Mouse (Mus musculus) hindbrain, embryonic 11.5 days (tissue): ENCODE results near the gene Ylpm1. TPM values are rescaled to one million over a fixed set of nuclear protein-coding genes. Genes with fewer than 3 reads are reported as not detected.
A peak's percentile ranks its signal among the peaks of the same experiment; 100 is the strongest.

Source experiments
- ATAC-seq: fragments of 200-750 bp; cut with Nextera tagmentation; 2 replicates; pipeline ENCODE4 v1.8.0; 2017; ENCODE audit warnings: mild to moderate bottlenecking, moderate TSS enrichment, moderate library complexity; ENCODE audit not compliant: low FRiP score
- DNase-seq: peaks from one replicate; pipeline ENCODE4 v3.0.0-alpha.2; 2015; ENCODE audit warnings: low spot score
- H3K27ac ChIP-seq: fragments of 300-500 bp; sonication (generic); 2 replicates; pipeline ENCODE4 v1.5.1; 2014; ENCODE audit warnings: mild to moderate bottlenecking, low read depth, low read length
- H3K27me3 ChIP-seq: fragments of 300-500 bp; sonication (generic); 2 replicates; pipeline ENCODE4 v1.6.1; 2014; ENCODE audit warnings: mild to moderate bottlenecking, low read length, moderate library complexity, mixed read lengths; ENCODE audit not compliant: control insufficient read depth, insufficient read depth
- H3K36me3 ChIP-seq: fragments of 300-500 bp; sonication (generic); 2 replicates; pipeline ENCODE4 v1.6.1; 2014; ENCODE audit warnings: mild to moderate bottlenecking, low read length, moderate library complexity, mixed read lengths; ENCODE audit not compliant: control insufficient read depth, insufficient read depth
- H3K4me1 ChIP-seq: fragments of 300-500 bp; sonication (generic); replicated peaks from 2 replicates; pipeline ENCODE4 v1.6.1; 2014; ENCODE audit warnings: low read length, mixed read lengths; ENCODE audit not compliant: control insufficient read depth, insufficient read depth
- H3K4me2 ChIP-seq: fragments of 300-500 bp; sonication (generic); replicated peaks from 2 replicates; pipeline ENCODE4 v1.6.1; 2014; ENCODE audit warnings: mild to moderate bottlenecking, low read depth, low read length
- H3K4me3 ChIP-seq: fragments of 300-500 bp; sonication (generic); 2 replicates; pipeline ENCODE4 v1.5.1; 2014; ENCODE audit warnings: low read depth, low read length
- H3K9ac ChIP-seq: fragments of 300-500 bp; sonication (generic); 2 replicates; pipeline ENCODE4 v1.6.1; 2014; ENCODE audit warnings: low read depth, low read length
- H3K9me3 ChIP-seq: fragments of 300-500 bp; sonication (generic); 2 replicates; pipeline ENCODE4 v1.6.1; 2016; ENCODE audit warnings: low read length; ENCODE audit not compliant: control insufficient read depth
- WGBS: fragments of 180-500 bp; shearing (Covaris S2); extraction: QIAGEN DNeasy Blood & Tissue Kit; methylation state at CpG from one replicate; pipeline ENCODE4 v1.1.7; 2014; 5-methylcytosine and 5-hydroxymethylcytosine counted together
- polyA plus RNA-seq: library from polyadenylated mRNA; unstranded; fragments of >200 nt; fragmentation: Nextera tagmentation; extraction: Ambion mirVana; gene quantifications from 2 replicates; pipeline ENCODE4 v1.2.1, GENCODE M21; 2014

The Ylpm1 gene
- polyA plus RNA-seq, 1 experiment from 2014 or later, result 53.2 TPM

GRCm38 (mm10) chr12:84962606-84963005 lies 33.5 kb upstream of the Ylpm1 start:
- H3K9ac ChIP-seq, result no peak overlapping the region
- no peaks in the 10 kb centered on the region for H3K4me1 ChIP-seq
- WGBS, result 84% methylated on average over 7 of the region's 7 CpGs
- H3K36me3 ChIP-seq, result no peaks in the 10 kb centered on the region
- DNase-seq, result no peak
- ATAC-seq, result no peak
- H3K9me3 ChIP-seq, result no peaks in the 10 kb centered on the region
- H3K27me3 ChIP-seq, result no peaks in the 10 kb centered on the region
- H3K4me2 ChIP-seq, result no peak overlapping the region
- no peak overlapping the region for H3K4me3 ChIP-seq
- no peak overlapping the region for H3K27ac ChIP-seq

GRCm38 (mm10) chr12:84968831-84969655 lies 27.1 kb upstream of the Ylpm1 start:
- peak overlapping the region; percentile 91 for H3K4me2 ChIP-seq
- H3K4me3 ChIP-seq, result peak overlapping the region; percentile 69; the same call in 1 of the 2 replicates
- peaks cover 7% of the 10 kb centered on the region; the same call in 1 of the 2 replicates for H3K4me1 ChIP-seq
- H3K9me3 ChIP-seq, result no peaks in the 10 kb centered on the region
- DNase-seq (no peak), ATAC-seq (no peak)
- H3K36me3 ChIP-seq, result no peaks in the 10 kb centered on the region
- WGBS, result 85% methylated on average over 16 of the region's 16 CpGs
- no peaks in the 10 kb centered on the region for H3K27me3 ChIP-seq
- H3K9ac ChIP-seq, result no peak overlapping the region
- H3K27ac ChIP-seq, result no peak overlapping the region

GRCm38 (mm10) chr12:84969656-84970427 lies 26.3 kb upstream of the Ylpm1 start:
- Histone ChIP-seq H3K9ac (peak overlapping the region; percentile 74), H3K4me1 (peaks cover 7% of the 10 kb centered on the region; the same call in 1 of the 2 replicates), H3K27me3 (no peaks in the 10 kb centered on the region), H3K36me3 (no peaks in the 10 kb centered on the region), H3K27ac (no peak overlapping the region), H3K4me3 (peak overlapping the region; percentile 69), H3K9me3 (no peaks in the 10 kb centered on the region), H3K4me2 (peak overlapping the region; percentile 91)
- DNase-seq (no peak), ATAC-seq (no peak)
- 29% methylated on average over 15 of the region's 15 CpGs for WGBS

GRCm38 (mm10) chr12:84970428-84971096 lies 25.6 kb upstream of the Ylpm1 start, which contains the start of the genes Fcf1 and Arel1:
TSS of gene Fcf1 (plus strand) at chr12:84970897.
TSS of gene Arel1 (minus strand) at chr12:84970900.
- H3K4me3 ChIP-seq, result peak within 1 kb of the TSS; percentile 69
- ATAC-seq, result 0 out of 2 replicates have a peak, but pooled peaks have one; percentile 33
- no peaks in the 10 kb centered on the region for H3K9me3 ChIP-seq
- H3K9ac ChIP-seq, result peak within 1 kb of the TSS; percentile 74
- peak; percentile 94 for DNase-seq
- peak within 1 kb of the TSS; percentile 91 for H3K4me2 ChIP-seq
- 0 out of 2 replicates have a peak, but pooled peaks cover 4% of the 10 kb centered on the region for H3K36me3 ChIP-seq
- under 1% methylated on average over 42 of the region's 42 CpGs for WGBS
- H3K27ac ChIP-seq, result 0 out of 2 replicates have a peak within 1 kb of the TSS, but pooled peaks have one; percentile 36
- H3K4me1 ChIP-seq, result peaks cover 7% of the 10 kb centered on the region; the same call in 1 of the 2 replicates
- H3K27me3 ChIP-seq, result no peaks in the 10 kb centered on the region

GRCm38 (mm10) chr12:84979264-84979862 lies 16.8 kb upstream of the Ylpm1 start:
- H3K4me3 ChIP-seq, result no peak overlapping the region
- no peak for ATAC-seq
- H3K9me3 ChIP-seq, result no peaks in the 10 kb centered on the region
- H3K4me2 ChIP-seq, result no peak overlapping the region
- WGBS, result 90% methylated on average over 2 of the region's 2 CpGs
- H3K27me3 ChIP-seq, result no peaks in the 10 kb centered on the region
- H3K36me3 ChIP-seq, result peaks cover 15% of the 10 kb centered on the region
- DNase-seq, result no peak
- no peak overlapping the region for H3K9ac ChIP-seq
- no peak overlapping the region for H3K27ac ChIP-seq
- no peaks in the 10 kb centered on the region for H3K4me1 ChIP-seq

- H3K4me2 ChIP-seq, result no peak overlapping the region
- no peak overlapping the region for H3K4me3 ChIP-seq
- H3K9ac ChIP-seq, result no peak overlapping the region
- no peaks in the 10 kb centered on the region for H3K4me1 ChIP-seq
- DNase-seq (no peak), ATAC-seq (no peak)
- no peaks in the 10 kb centered on the region for H3K9me3 ChIP-seq
- 73% methylated on average over 4 of the region's 4 CpGs for WGBS
- H3K36me3 ChIP-seq, result no peaks in the 10 kb centered on the region
- H3K27me3 ChIP-seq, result no peaks in the 10 kb centered on the region
- no peak overlapping the region for H3K27ac ChIP-seq
These were observed 6.7 kb upstream of the Ylpm1 start for GRCm38 (mm10) chr12:84989456-84989855.

GRCm38 (mm10) chr12:84995112-84995761 lies 884 bp upstream of the Ylpm1 start:
- ATAC-seq (no peak), DNase-seq (peak; percentile 11)
- no peaks in the 10 kb centered on the region for H3K36me3 ChIP-seq
- no peak overlapping the region for H3K9ac ChIP-seq
- no peaks in the 10 kb centered on the region for H3K9me3 ChIP-seq
- H3K4me1 ChIP-seq, result 0 out of 2 replicates have a peak, but pooled peaks cover 3% of the 10 kb centered on the region
- WGBS, result 89% methylated on average over 8 of the region's 9 CpGs
- no peak overlapping the region for H3K27ac ChIP-seq
- H3K27me3 ChIP-seq, result no peaks in the 10 kb centered on the region
- H3K4me3 ChIP-seq, result 0 out of 2 replicates have a peak overlapping the region, but pooled peaks have one; percentile 84
- 0 out of 2 replicates have a peak overlapping the region, but pooled peaks have one; percentile 1 for H3K4me2 ChIP-seq
